Mouse (Mus musculus) heart, postnatal 10 days (tissue): Measurements from ENCODE around the gene Pds5b. TPM values are rescaled to one million over a fixed set of nuclear protein-coding genes. Genes with fewer than 3 reads are reported as not detected.
A peak's percentile ranks its signal among the peaks of the same experiment; 100 is the strongest.
"Not testable (repeated sequence)": the region's sequence is repeated elsewhere in the genome, so short reads cannot be mapped to it uniquely, and the experiment has no call there.

Experiments
- DNase-seq, 2 experiments: peaks; one replicate each; pipeline ENCODE4 v3.0.0; 2021
- intact Hi-C: fragments of 180-260 bp; cut with DNase I; formaldehyde crosslinking; loops from one replicate; pipeline ENCODE4 v1.15.1; 2025
- total RNA-seq, 2 experiments: library from RNA; stranded (reverse); gene quantifications; 2 replicates each; pipeline ENCODE4 v1.2.3; 2021

The Pds5b gene
- total RNA-seq, 2 experiments from 2014 or later: 25.5 to 27.1 TPM

- no peak for DNase-seq
- intact Hi-C loops: loop anchor here (10.0 kb wide), 1 partner anchor 558 kb away; no protein-coding TSS in a partner anchor
These were observed 143.2 kb downstream of the Pds5b start for GRCm38 (mm10) chr5:150816775-150817174.

- intact Hi-C loops: loop anchor here (10.0 kb wide), 1 partner anchor 557 kb away; no protein-coding TSS in a partner anchor
- DNase-seq: no peak
These were observed 144.5 kb downstream of the Pds5b start for GRCm38 (mm10) chr5:150818041-150818440.

- intact Hi-C loops: loop anchor here (10.0 kb wide), 1 partner anchor 556 kb away; no protein-coding TSS in a partner anchor
- DNase-seq: no peak
These were observed 145.3 kb downstream of the Pds5b start for GRCm38 (mm10) chr5:150818886-150819285.

GRCm38 (mm10) chr5:150819520-150819919, 146.0 kb downstream of the Pds5b start:
- intact Hi-C loops: loop anchor here (10.0 kb wide), 1 partner anchor 555 kb away; no protein-coding TSS in a partner anchor

GRCm38 (mm10) chr5:150821152-150821551, 147.6 kb downstream of the Pds5b start:
- DNase-seq: no peak
- intact Hi-C loops: no loop called here

More at GRCm38 (mm10) chr5:150819520-150819919, 146.0 kb downstream of the Pds5b start:
- DNase-seq: no peak

GRCm38 (mm10) chr5:150822781-150823180, 149.2 kb downstream of the Pds5b start:
- intact Hi-C loops: no loop called here
- no peak for DNase-seq

- intact Hi-C loops: no loop called here
- peak in 1 of 2 experiments; percentile 8 for DNase-seq
These were observed 149.8 kb downstream of the Pds5b start for GRCm38 (mm10) chr5:150823361-150823760.

- DNase-seq: no peak
- intact Hi-C loops: no loop called here
These were observed 156.0 kb downstream of the Pds5b start for GRCm38 (mm10) chr5:150829499-150829898.

GRCm38 (mm10) chr5:150830718-150831117, 157.2 kb downstream of the Pds5b start:
- intact Hi-C loops: no loop called here
- no peak for DNase-seq

- intact Hi-C loops: no loop called here
These were observed 163.2 kb downstream of the Pds5b start for GRCm38 (mm10) chr5:150836782-150837181.

GRCm38 (mm10) chr5:150839688-150840541, 166.4 kb downstream of the Pds5b start:
- intact Hi-C loops: no loop called here
- DNase-seq: peak; percentile 53 to 57

More at GRCm38 (mm10) chr5:150836782-150837181, 163.2 kb downstream of the Pds5b start:
- DNase-seq: no peak

- peak; percentile 21 to 24 for DNase-seq
- intact Hi-C loops: no loop called here
These were observed 167.1 kb downstream of the Pds5b start for GRCm38 (mm10) chr5:150840596-150840995.

GRCm38 (mm10) chr5:150845961-150846360, 172.4 kb downstream of the Pds5b start:
- intact Hi-C loops: no loop called here
- no peak for DNase-seq

GRCm38 (mm10) chr5:150850821-150851220, 177.3 kb downstream of the Pds5b start:
- no peak for DNase-seq
- intact Hi-C loops: no loop called here

- intact Hi-C loops, DNase-seq: not testable (repeated sequence)
These were observed 178.6 kb downstream of the Pds5b start for GRCm38 (mm10) chr5:150852097-150852496.

- DNase-seq: peak in 1 of 2 experiments; percentile 6
- intact Hi-C loops: no loop called here
These were observed 181.0 kb downstream of the Pds5b start for GRCm38 (mm10) chr5:150854506-150854905.

GRCm38 (mm10) chr5:150859642-150860194, 186.2 kb downstream of the Pds5b start:
- intact Hi-C loops: no loop called here
- no peak for DNase-seq

Other genes starting within 250 kb of the Pds5b start
- gene Zar1l, start 155.6 kb upstream of the Pds5b start, total RNA-seq: not detected
- 10 to 100 TPM in 1 of 2 experiments, 1 to 10 TPM in 1; 9.4 to 12.0 TPM for gene Brca2, start 151.1 kb upstream of the Pds5b start, total RNA-seq
- gene N4bp2l1, start 76.6 kb upstream of the Pds5b start, total RNA-seq: 1 to 10 TPM; 4.0 to 4.1 TPM
- gene N4bp2l2, start 7.6 kb upstream of the Pds5b start, total RNA-seq: 10 to 100 TPM; 51.4 to 58.3 TPM